ENCODE assay signal across 17 mouse cellular contexts in the genomic region with DNA sequence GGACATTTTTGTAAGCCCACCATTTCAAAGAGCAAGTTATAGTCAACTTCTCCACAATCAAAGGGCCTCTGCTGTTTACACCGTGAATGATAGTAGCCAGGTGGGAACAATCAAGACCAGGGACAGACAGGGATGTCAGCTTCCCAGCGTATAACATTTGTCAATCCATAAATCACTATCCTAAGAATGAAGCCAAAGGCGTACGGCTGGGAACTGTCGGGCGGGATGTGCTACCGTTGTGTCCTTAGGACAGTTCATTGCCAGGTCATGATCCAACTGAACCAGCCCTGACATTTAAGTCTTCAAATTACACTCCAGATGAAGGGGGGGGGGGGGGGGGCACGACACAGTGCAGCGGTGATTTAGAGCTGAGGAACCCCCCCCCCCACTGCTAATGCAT.
DNase-seq lines count a peak whose midpoint lies in the region; ATAC-seq and TF ChIP-seq lines count a peak whose summit lies in the region.
"Had no signal": no experiment of that assay in that cellular context is flagged by ENCODE, and none has a peak within 500 bp of the region (broad histone marks: within the 10 kb centered on the region; RNA-seq: fewer than 3 reads in every experiment).

No protein-coding gene starts in this region.

- no peaks in the 10 kb centered on the region for H3K27me3 ChIP-seq in hindbrain, postnatal 0 days (ENCODE audit: insufficient read depth, low read length)
- no peaks in the 10 kb centered on the region for H3K27me3 ChIP-seq in hindbrain, embryonic 10.5 days (ENCODE audit: insufficient read depth, poor library complexity, severe bottlenecking)
- H3K27me3 ChIP-seq in neural tube, embryonic 11.5 days (ENCODE audit: control insufficient read depth, insufficient read depth, low read length) = no peaks in the 10 kb centered on the region
- no peaks in the 10 kb centered on the region for H3K27me3 ChIP-seq in midbrain, embryonic 11.5 days (ENCODE audit: control insufficient read depth, insufficient read depth, low read length)
- H3K27me3 ChIP-seq: embryonic facial prominence, embryonic 13.5 days; limb, embryonic 12.5 days; liver, embryonic 15.5 days had no signal

- peak overlapping the region; percentile 34; the same call in 1 of the 2 replicates for H3K4me2 ChIP-seq in hindbrain, postnatal 0 days (ENCODE audit: low read depth, low read length)
- no peak overlapping the region for H3K4me2 ChIP-seq in neural tube, embryonic 11.5 days (ENCODE audit: low read depth)
- no peak overlapping the region for H3K4me2 ChIP-seq in midbrain, embryonic 11.5 days
- H3K4me2 ChIP-seq: embryonic facial prominence, embryonic 13.5 days; hindbrain, embryonic 14.5 days; limb, embryonic 12.5 days; liver, embryonic 15.5 days had no signal

- 52% methylated on average over 9 of the region's 9 CpGs for WGBS in hindbrain, postnatal 0 days
- 73% methylated on average over 9 of the region's 9 CpGs for WGBS in hindbrain, embryonic 10.5 days
- 7% methylated on average over 9 of the region's 9 CpGs for WGBS in neural tube, embryonic 11.5 days
- 75% methylated on average over 9 of the region's 9 CpGs for WGBS in midbrain, embryonic 11.5 days

- H3K4me1 ChIP-seq in hindbrain, postnatal 0 days (ENCODE audit: insufficient read depth, low read length) = no peaks in the 10 kb centered on the region; the same call in 1 of the 2 replicates
- H3K4me1 ChIP-seq in hindbrain, embryonic 10.5 days (replicated peaks) = peaks cover 31% of the 10 kb centered on the region
- H3K4me1 ChIP-seq in neural tube, embryonic 11.5 days (ENCODE audit: control insufficient read depth, insufficient read depth, low read length) = peaks cover 16% of the 10 kb centered on the region; the same call in 1 of the 2 replicates
- H3K4me1 ChIP-seq in midbrain, embryonic 11.5 days (ENCODE audit: control insufficient read depth, insufficient read depth, low read length) = peaks cover 5% of the 10 kb centered on the region

- no peak for TF ChIP-seq CTCF in hindbrain, postnatal 0 days (IDR thresholded peaks at IDR 0.05; ENCODE audit: low read depth)

- H3K36me3 ChIP-seq in hindbrain, postnatal 0 days (ENCODE audit: insufficient read depth, low read length) = no peaks in the 10 kb centered on the region
- no peaks in the 10 kb centered on the region for H3K36me3 ChIP-seq in hindbrain, embryonic 10.5 days
- no peaks in the 10 kb centered on the region for H3K36me3 ChIP-seq in neural tube, embryonic 11.5 days (ENCODE audit: control insufficient read depth, insufficient read depth, low read length)
- no peaks in the 10 kb centered on the region for H3K36me3 ChIP-seq in midbrain, embryonic 11.5 days (ENCODE audit: control insufficient read depth, insufficient read depth, low read length)
- H3K36me3 ChIP-seq: embryonic facial prominence, embryonic 13.5 days; limb, embryonic 12.5 days; liver, embryonic 15.5 days; midbrain, embryonic 10.5 days had no signal

- H3K4me3 ChIP-seq in hindbrain, postnatal 0 days (ENCODE audit: low read length) = no peak overlapping the region
- no peak overlapping the region for H3K4me3 ChIP-seq in hindbrain, embryonic 10.5 days
- H3K4me3 ChIP-seq in neural tube, embryonic 11.5 days (ENCODE audit: low read depth, low read length) = no peak overlapping the region
- no peak overlapping the region for H3K4me3 ChIP-seq in midbrain, embryonic 11.5 days (ENCODE audit: low read depth, low read length)
- H3K4me3 ChIP-seq: embryonic facial prominence, embryonic 13.5 days; layer of hippocampus, adult 2 months; left cerebral cortex, adult 2 months; limb, embryonic 12.5 days; liver, embryonic 15.5 days; midbrain, embryonic 10.5 days had no signal

- DNase-seq in gastrocnemius, postnatal 25 days = peak; percentile 34
- no peak for DNase-seq in gastrocnemius, postnatal 10 days
- no peak for DNase-seq in hindbrain, postnatal 0 days (ENCODE audit: low spot score)
- DNase-seq in hindbrain, embryonic 10.5 days (ENCODE audit: low spot score) = no peak
- no peak for DNase-seq in neural tube, embryonic 11.5 days (ENCODE audit: low spot score)
- no peak for DNase-seq in neural tube, embryonic 10.5 days (ENCODE audit: extremely low spot score, low spot score)
- DNase-seq in midbrain, embryonic 11.5 days (ENCODE audit: low spot score, missing footprints) = no peak
- DNase-seq: cerebellum, postnatal 25 days; right cerebral cortex, postnatal 14 days; thymus, postnatal 25 days had no signal

- H3K9ac ChIP-seq in hindbrain, postnatal 0 days (replicated peaks; ENCODE audit: low read length) = no peak overlapping the region
- H3K9ac ChIP-seq in neural tube, embryonic 11.5 days (ENCODE audit: low read length) = no peak overlapping the region
- no peak overlapping the region for H3K9ac ChIP-seq in midbrain, embryonic 11.5 days (ENCODE audit: low read length)
- H3K9ac ChIP-seq: embryonic facial prominence, embryonic 13.5 days; hindbrain, embryonic 14.5 days; limb, embryonic 12.5 days; liver, embryonic 15.5 days had no signal

- ATAC-seq in hindbrain, postnatal 0 days = no peak
- ATAC-seq in neural tube, embryonic 11.5 days (ENCODE audit: insufficient read depth, low FRiP score, low TSS enrichment) = peak; percentile 54
- ATAC-seq in midbrain, embryonic 11.5 days (ENCODE audit: low FRiP score) = no peak

- no peaks in the 10 kb centered on the region for H3K9me3 ChIP-seq in hindbrain, postnatal 0 days (ENCODE audit: low read length)
- H3K9me3 ChIP-seq in hindbrain, embryonic 10.5 days = no peaks in the 10 kb centered on the region
- H3K9me3 ChIP-seq in neural tube, embryonic 11.5 days (ENCODE audit: control insufficient read depth, low read length) = no peaks in the 10 kb centered on the region
- no peaks in the 10 kb centered on the region for H3K9me3 ChIP-seq in midbrain, embryonic 11.5 days (ENCODE audit: control insufficient read depth, low read length)
- H3K9me3 ChIP-seq: embryonic facial prominence, embryonic 13.5 days; limb, embryonic 12.5 days; liver, embryonic 15.5 days; midbrain, embryonic 10.5 days had no signal

- 0 out of 2 replicates have a peak overlapping the region, but pooled peaks have one; percentile 77 for H3K27ac ChIP-seq in hindbrain, postnatal 0 days
- no peak overlapping the region for H3K27ac ChIP-seq in hindbrain, embryonic 10.5 days
- peak overlapping the region; percentile 46; the same call in 1 of the 2 replicates for H3K27ac ChIP-seq in neural tube, embryonic 11.5 days (ENCODE audit: low read depth, low read length)
- H3K27ac ChIP-seq in midbrain, embryonic 11.5 days (ENCODE audit: low read depth, low read length) = no peak overlapping the region
- H3K27ac ChIP-seq: embryonic facial prominence, embryonic 13.5 days; hindbrain, embryonic 14.5 days; limb, embryonic 12.5 days; liver, embryonic 15.5 days; midbrain, embryonic 10.5 days had no signal

Comparison
In these comparisons a context has a peak if more than half of its experiments do, and no peak if none do; other contexts are left out.
1. H3K27ac ChIP-seq: peak in hindbrain, postnatal 0 days (single experiment) and neural tube, embryonic 11.5 days (single experiment); none in hindbrain, embryonic 10.5 days (single experiment) and midbrain, embryonic 11.5 days (single experiment).